Mouse (Mus musculus): ENCODE data around the gene Plk5.

The Plk5 gene

GRCm38 (mm10) chr10:80400704-80401161, 44.5 kb downstream of the Plk5 start:
- TF ChIP-seq GATA4 (IDR thresholded peaks at IDR 0.05; ENCODE audit: insufficient replicate concordance, low read length), result no peak

- TF ChIP-seq GATA4 (IDR thresholded peaks at IDR 0.05; ENCODE audit: insufficient replicate concordance, low read length), result no peak
These were observed 46.9 kb downstream of the Plk5 start for GRCm38 (mm10) chr10:80403044-80403692.

GRCm38 (mm10) chr10:80405481-80406173, 49.4 kb downstream of the Plk5 start:
- no peak for TF ChIP-seq GATA4 (IDR thresholded peaks at IDR 0.05; ENCODE audit: insufficient replicate concordance, low read length)

- TF ChIP-seq GATA4 (IDR thresholded peaks at IDR 0.05; ENCODE audit: insufficient replicate concordance, low read length), result no peak
These were observed 50.6 kb downstream of the Plk5 start, which contains the start of gene Uqcr11 for GRCm38 (mm10) chr10:80406684-80407501. TSS of gene Uqcr11 (minus strand) at chr10:80406830.

- TF ChIP-seq GATA4 (IDR thresholded peaks at IDR 0.05; ENCODE audit: insufficient replicate concordance, low read length), result no peak
These were observed 51.7 kb downstream of the Plk5 start for GRCm38 (mm10) chr10:80407924-80408323.

GRCm38 (mm10) chr10:80412656-80413541, 56.6 kb downstream of the Plk5 start:
- TF ChIP-seq GATA4 (IDR thresholded peaks at IDR 0.05; ENCODE audit: insufficient replicate concordance, low read length), result no peak
